Mouse (Mus musculus) kidney, postnatal 14 days (tissue): ENCODE measurements around the gene Prdx3.
A peak's percentile ranks its signal among the peaks of the same experiment; 100 is the strongest.
"Not testable (repeated sequence)": the region's sequence is repeated elsewhere in the genome, so short reads cannot be mapped to it uniquely, and the experiment has no call there.

Source experiments
- DNase-seq: peaks from one replicate; pipeline ENCODE4 v3.0.0; 2022; ENCODE audit warnings: mixed read lengths

The Prdx3 gene

DNA sequence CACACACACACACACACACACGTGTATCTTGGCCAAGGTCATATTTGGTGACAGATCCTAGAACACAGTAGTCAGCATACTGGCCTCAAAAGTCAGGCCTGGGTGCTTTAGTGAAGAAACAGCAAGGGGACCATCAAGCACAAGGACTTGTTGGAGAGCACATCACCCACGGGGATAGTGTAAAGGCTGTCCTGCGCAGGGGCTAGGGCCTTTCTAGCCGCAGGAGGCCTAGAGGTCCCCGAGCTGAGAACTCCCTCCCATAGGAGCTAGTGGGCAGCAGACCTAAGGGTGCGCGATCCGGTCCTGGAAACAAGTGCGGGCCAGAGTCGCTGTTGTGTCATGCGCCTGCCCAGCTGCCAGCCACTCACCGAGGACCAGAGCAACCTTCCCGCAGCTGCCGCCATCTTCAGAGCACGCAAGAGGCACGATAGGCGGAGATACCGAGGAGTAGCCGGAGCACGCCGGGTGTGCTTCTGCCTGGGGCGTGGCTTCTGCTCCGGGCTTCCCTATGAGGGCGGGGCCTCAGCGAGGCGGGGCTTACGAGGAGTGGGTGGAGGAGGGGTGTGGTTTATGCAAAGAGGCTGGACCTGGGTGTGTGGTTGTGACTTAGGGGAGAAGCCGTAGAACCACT, at the start of gene Prdx3:
Prdx3 (minus strand) TSS at position 493 of the 631 bp plus-strand sequence.
- peak; percentile 98 for DNase-seq

DNA sequence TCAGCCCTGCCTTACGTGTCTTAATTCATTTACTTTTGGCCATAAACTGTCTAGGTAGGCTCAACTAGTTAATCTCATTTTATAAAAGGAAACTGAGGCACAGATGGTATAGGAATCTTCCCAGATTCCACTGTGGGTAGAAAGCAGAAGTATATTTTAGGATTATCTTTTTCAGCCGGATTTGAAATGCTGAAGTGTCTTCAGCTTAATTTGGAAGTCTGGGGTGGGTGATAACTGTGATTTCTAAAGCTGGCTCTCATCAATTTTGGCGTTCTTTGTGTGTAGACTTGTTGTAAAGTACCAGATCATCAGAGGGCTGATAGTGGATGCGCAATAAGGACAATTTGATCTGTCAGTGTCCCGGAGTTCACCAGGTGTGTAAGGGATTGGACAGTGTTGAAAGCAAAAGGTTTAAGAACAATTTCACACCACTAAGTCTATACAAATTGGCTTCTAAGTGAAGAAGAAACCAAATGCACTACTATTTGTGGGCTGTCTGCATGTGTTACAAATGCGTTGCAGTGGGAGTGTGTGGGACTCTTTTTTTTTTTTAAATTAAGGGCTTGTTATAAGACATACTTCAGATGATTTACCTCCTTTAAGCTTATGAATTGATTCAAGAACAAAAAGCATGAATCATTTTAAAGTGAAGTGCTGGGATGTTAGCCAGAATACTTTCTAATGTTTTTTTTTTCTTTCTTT, 42.7 kb upstream of the Prdx3 start:
- no peak for DNase-seq

- DNase-seq: no peak
Measured at GRCm38 (mm10) chr19:60915862-60916261, 41.5 kb upstream of the Prdx3 start.

DNA sequence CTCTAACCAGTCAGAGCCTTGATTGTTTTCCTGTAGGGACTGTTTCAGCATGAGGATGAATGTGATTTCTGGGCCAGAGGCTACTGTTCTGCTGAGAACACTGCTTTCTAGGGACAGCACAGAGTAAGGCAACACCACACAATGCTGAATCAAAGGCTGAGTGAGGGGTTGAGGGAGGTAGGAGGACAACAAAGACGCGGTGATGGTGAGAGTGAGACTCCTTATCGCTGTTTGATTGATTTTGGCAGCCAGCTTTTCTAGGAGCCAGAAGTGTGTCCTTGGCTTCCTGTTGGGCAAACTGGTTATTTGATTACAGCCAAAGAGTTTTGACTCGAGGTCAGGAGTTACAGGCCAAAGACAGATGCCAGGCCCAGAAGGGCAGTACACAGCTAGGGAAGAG, 40.9 kb upstream of the Prdx3 start:
- no peak for DNase-seq

- DNase-seq: no peak
Measured at GRCm38 (mm10) chr19:60911653-60912052, 37.3 kb upstream of the Prdx3 start.

- DNase-seq: no peak
Measured at GRCm38 (mm10) chr19:60910304-60910703, 35.9 kb upstream of the Prdx3 start.

DNA sequence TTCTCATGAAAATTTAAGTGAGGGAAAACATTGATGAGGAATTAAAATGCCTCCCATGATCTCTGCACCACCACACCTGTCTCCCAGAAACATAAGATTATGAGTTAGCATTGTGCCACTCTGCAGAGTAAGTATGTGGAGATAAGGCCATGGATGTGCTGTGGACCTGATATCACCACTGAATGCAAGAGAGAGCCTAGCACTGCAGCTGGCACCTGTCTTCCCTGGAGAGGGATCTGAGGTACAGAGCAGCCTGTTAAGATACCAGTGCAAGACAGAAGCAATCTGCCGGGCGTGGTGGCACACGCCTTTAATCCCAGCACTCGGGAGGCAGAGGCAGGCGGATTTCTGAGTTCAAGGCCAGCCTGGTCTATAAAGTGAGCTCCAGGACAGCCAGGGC, 31.1 kb upstream of the Prdx3 start:
- DNase-seq: no peak

GRCm38 (mm10) chr19:60903971-60904370, 29.6 kb upstream of the Prdx3 start:
- DNase-seq: no peak

- no peak for DNase-seq
Measured at GRCm38 (mm10) chr19:60903139-60903538, 28.8 kb upstream of the Prdx3 start.

GRCm38 (mm10) chr19:60895251-60895880, 21.0 kb upstream of the Prdx3 start:
- no peak for DNase-seq

- DNase-seq: peak; percentile 75
Measured at GRCm38 (mm10) chr19:60891934-60892547, 17.7 kb upstream of the Prdx3 start.

GRCm38 (mm10) chr19:60891123-60891470, 16.7 kb upstream of the Prdx3 start:
- DNase-seq: peak; percentile 33

DNA sequence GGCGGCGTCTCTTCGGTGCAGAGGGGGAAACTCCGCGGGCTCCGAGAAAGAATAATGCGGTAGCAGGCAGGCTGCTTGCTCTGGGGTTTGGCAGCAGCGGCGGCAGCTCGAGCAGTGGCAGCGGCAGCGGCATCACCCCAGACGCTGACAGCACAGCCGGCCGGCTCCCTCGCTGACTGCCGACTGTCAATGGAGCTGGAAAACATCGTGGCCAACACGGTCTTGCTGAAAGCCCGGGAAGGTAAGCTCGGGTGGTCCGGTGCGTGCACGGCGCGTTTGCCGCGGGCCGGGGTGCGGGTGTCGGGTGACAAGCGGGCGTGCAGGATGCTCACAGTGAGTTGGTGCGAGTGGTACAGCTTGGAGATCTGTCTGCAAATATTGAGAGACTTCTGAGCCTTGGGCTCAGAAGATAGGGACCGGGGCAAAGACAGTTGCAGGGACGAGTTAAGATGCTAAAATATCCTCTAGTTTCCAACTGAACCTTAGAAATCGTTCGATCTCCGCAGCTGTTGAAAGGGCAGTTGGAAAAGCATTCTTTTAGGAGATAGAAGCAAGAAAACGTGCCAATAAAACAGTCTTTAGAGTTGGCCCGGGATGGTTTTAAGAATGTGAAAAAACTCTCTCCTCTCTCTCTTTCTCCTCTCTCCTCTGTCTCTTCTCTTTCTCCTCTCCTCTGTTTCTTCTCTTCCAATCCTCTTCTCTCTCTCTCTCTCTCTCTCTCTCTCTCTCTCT, 16.2 kb upstream of the Prdx3 start:
- no peak for DNase-seq

- DNase-seq: peak; percentile 96
Measured at GRCm38 (mm10) chr19:60889714-60890315, 15.5 kb upstream of the Prdx3 start, which contains the start of gene Grk5. TSS of gene Grk5 (plus strand) at chr19:60889749.

GRCm38 (mm10) chr19:60889101-60889713, 14.9 kb upstream of the Prdx3 start:
- peak; percentile 88 for DNase-seq

GRCm38 (mm10) chr19:60887637-60888036, 13.3 kb upstream of the Prdx3 start:
- no peak for DNase-seq

DNA sequence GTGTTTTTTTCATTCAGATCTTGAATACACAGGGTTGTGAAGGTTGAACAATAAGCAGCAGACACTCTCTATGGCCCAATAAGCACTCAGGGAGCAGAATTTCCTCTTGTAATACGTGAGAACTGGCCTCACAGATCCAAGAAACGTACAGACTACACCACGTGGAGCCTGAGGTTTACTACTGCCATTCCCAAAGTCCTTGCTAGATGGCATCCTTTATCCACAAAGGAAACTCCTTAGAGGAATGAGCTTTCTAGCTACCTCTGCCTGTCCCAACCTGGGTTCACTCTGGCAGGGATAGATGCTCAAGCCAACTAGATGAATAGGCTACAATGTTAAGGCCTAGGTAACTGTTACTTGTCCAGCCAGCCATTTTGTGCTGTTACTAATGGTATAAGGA, 8.8 kb upstream of the Prdx3 start:
- peak; percentile 69 for DNase-seq

DNA sequence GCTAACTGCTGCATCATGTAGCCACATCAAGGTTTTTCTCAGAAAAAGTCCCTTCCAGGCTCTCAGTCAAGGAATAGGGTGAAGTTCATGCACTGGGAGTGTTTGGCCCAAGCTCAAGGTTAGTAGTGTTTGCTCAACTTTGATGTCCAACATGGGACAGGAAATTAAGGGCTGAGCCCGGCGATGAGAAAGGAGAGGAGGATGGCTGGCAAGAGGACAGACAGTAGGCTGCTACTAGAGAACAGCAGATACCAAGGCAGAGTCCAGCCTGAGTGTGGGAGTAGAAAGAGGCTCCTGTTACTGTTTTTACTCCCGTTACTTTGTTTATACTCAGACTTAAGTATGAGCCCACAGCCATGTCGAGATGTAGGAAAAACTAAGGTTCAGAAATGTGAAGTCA, 855 bp downstream of the Prdx3 start:
- DNase-seq: peak; percentile 22

GRCm38 (mm10) chr19:60872272-60872671, 2.1 kb downstream of the Prdx3 start:
- DNase-seq: no peak

DNA sequence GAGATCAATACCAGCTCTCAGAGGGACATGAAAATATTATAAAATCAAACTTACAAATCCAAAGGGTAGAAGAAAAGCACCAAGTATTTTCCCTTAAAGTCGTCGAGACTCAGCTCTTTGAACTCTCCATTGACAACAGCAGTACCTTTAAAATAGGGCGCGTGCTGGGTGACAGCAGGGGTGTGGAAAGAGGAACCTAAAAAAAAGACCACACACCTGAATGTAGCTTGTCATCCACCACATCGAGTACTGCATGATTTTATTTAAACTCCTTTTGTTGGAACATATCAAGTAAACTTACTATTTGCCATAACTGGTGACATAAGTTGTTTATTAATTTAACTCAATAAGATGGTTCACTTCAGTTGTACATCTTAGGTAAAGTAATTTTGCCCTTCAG, 3.0 kb downstream of the Prdx3 start:
- DNase-seq: no peak

- DNase-seq: no peak
Measured at GRCm38 (mm10) chr19:60870489-60870888, 3.9 kb downstream of the Prdx3 start.

DNA sequence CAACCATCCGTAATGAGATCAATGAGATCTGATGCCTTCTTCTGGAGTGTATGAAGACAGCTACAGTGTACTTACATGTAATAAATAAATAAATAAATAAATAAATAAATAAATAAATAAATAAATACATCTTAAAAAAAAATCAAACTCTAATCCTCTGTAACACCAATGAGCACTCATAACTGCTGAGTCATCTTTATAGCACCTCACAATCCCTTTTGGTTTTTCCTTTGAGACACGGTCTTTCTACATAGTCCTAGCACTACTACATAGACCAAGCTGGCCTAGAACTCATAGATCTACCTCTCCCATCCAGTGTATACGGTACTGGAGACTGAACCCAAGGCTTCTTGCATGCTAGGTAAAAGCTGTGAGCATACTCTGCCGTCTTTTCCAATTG, 8.2 kb downstream of the Prdx3 start:
- not testable (repeated sequence) for DNase-seq
